Mouse (Mus musculus): Measurements from ENCODE around the gene Bpgm. TPM values are rescaled to one million over a fixed set of nuclear protein-coding genes. Genes with fewer than 3 reads are reported as not detected.

Gene Bpgm
- total RNA-seq, 2 experiments from 2014 or later = 54.7 to 59.1 TPM

DNA sequence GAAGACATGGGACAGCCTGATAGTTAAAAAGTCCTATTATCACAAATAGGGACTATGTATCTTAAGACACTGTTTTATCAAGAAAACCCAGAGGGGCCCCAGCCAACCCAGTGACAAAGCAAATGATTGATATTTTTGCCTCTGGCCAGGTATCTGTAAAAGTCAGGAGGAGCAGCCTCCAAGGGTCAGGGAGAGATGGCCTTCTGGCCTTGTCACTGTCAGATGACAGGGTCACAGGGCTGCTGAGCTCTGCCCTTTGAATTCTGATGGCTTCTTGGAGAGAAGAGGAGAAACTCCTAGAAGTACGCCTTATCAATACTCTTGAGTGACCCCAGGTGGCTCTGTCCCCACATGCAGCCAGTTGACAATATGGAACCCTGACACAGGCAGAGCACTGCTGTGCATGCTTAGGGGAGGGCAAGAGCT lies 49.5 kb downstream of the Bpgm start:
- intact Hi-C loops (cut with DNase I) = no loop called here
- DNase-seq = no peak

DNA sequence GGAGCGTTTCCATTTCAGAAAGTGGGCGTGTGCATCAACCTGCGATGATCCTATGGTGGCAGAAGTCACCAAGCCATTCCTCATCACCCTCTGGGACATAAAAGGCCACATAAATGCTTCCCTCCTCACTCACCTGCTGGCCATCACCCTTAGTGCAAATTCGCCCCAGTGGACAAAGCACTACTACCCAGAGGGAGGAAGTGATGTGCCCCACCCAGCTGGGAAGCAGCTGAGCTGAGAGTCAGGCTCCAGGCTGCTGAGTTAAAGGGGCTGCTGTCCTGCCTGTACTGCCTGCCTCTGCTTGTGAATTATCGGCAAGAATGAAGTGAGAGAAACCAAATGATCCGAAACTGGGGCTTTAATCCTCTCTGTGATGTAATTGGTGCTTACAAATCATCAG lies 49.9 kb downstream of the Bpgm start:
- intact Hi-C loops (cut with DNase I) = no loop called here

DNA sequence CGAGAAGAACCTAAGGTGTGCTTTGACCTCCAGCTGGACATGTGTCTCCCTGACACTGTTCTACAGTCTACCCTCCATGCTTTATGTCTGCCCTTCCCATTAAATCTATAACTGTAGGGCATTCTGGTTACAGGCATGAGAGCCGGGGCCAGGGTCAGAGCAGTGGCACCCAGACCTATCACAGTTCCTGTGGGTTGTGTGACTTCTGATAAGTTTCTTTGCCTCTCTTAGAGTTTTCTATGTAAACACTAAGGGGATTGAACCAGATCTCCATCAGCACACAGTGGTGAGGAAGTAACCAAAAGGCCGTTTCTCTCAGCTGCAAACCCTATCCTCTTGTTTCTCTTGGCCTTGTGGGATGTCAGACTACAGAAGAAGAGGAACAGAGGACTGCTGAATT lies 50.4 kb downstream of the Bpgm start:
- intact Hi-C loops (cut with DNase I) = no loop called here
- DNase-seq = no peak

More for the DNA sequence above, 49.9 kb downstream of the Bpgm start:
- no peak for DNase-seq

DNA sequence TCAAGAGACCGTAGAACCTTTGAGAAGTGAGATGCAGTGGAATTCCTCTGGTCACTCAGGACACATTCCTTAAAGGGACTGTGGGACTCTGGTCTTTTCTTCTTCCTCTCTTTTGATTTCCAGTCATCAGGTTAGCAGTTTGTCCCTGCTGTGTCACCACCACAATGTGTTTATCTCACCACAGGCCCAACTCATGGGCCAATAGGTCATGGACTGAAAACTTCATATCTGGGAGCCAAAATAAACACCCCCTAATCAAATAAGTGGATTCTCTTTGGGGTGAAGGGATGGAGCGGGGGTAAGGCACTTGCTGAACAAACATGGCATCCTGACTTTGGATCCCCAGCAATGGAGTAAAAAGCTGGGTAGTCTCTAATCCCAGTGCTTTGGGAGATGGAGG lies 52.1 kb downstream of the Bpgm start:
- no peak for DNase-seq

DNA sequence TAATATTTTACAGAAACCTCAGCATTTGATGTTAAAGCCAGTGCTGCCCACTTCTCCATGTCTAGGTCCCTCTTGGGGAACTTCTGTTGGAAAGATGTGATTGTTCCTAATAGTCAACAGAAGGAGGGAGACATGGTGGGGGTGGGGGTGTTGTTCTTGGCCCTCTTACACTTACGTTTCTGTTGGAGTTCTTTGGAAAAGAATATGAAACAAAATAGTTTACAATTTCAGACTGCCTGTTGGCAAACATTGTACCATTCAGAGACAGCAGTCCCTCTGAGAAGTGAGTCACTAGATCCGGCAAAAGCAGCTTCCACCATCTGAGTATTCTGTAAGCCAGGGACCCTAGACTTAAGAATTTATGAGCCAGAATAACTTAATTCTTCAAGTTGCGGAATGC lies 54.0 kb downstream of the Bpgm start:
- intact Hi-C loops (cut with DNase I) = no loop called here
- DNase-seq = no peak

More for the DNA sequence above, 52.1 kb downstream of the Bpgm start:
- intact Hi-C loops (cut with DNase I) = no loop called here

DNA sequence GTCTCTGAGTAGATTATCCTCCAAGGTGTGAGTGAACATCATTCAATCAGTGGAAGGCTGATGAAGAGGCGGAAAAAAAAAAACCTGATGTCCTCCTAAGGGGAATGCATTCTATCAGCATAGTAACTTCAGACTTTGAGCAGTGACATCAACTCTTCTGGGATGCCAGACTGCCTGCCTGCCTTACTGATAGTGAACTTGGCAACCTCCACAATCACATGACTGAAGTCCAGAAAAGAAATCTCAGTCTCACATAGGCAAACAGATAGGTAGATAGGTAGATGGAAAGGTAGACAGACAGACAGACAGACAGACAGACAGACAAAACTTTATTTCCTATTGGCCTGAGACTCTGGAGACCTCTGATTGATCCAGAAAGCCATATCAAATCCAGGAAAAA lies 57.0 kb downstream of the Bpgm start:
- intact Hi-C loops (cut with DNase I) = no loop called here
- DNase-seq = no peak

DNA sequence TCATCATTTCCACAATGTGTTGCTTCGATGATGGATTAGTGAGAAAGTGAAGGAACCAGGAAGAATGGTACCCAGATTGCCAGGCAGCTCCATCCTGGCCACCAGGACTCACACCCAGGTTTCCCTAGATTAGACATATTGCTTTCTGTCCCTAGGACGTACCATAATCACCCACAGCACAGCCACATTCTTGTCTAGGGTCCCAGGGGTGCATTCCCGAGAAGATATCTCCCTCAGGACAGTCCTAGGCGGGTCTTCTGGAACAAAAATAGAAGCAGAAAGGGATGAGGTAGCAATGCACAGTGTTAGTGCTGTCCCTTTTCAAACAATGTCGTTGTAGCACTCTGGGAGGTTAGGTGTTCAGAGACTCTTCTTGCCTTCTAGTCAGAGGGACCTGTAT lies 57.9 kb downstream of the Bpgm start:
- intact Hi-C loops (cut with DNase I) = no loop called here
- DNase-seq = no peak

DNA sequence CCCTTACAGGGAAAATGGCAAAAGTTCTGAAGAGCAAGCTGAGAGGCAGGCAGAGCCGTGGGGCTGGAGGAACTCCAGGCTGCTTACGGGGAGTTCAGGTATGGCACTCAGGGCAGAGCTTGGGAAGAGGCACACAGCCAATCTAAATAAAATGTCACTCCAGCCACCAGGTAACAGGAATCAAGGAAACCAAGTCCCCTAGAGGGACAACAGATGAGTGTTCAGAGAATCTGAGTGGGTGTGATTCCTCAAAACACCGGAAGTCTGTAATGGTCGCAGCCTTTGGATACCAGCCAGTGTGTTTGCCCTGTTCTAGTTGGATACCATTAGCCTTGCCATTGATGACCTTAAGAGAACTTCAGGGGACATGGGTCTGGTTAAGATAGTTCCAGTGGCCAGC lies 66.9 kb downstream of the Bpgm start:
- intact Hi-C loops (cut with DNase I) = no loop called here
- DNase-seq = no peak

DNA sequence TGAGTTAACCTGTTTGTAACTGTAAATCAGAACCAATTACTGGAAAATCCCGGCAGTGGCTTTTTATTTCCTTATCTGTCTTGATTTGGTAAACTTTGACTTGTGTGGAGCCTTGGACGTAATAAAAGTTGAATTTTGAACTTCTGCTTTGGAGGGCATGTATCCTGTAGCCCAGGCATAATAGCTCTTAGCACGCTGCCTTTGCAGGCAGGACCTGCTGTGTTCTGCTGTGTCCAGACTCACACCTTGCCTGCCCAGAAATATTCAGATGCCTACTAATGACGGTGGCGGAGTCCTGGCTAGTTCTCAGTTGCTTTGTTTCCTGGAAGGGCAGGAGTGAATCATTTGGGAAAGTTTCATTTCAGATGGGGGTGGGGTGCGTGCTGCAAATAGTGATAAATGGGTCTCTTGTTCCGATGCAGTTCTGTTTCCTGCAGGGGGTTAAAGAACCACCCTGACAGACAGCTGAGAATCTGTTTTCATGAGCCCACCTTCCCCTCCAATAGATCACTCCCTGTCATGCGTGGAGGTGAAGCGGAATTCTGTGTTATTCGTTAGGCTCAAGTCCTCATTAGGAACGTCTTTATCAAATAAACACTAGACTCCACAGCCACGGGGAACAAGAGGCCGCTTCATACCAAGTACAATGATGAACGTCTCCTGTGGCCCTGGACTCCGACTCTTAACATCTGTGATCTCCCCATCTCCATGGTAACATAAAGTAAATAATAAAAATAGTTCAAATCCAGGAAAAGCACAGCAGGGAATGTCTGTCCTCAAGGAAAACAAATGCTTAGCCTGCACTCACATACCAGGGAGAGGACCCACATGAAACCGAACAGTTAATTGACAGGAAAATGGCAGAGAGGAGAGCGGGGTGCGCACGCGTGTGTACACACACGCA lies 67.5 kb downstream of the Bpgm start:
- DNase-seq = no peak
- intact Hi-C loops (cut with DNase I) = no loop called here

DNA sequence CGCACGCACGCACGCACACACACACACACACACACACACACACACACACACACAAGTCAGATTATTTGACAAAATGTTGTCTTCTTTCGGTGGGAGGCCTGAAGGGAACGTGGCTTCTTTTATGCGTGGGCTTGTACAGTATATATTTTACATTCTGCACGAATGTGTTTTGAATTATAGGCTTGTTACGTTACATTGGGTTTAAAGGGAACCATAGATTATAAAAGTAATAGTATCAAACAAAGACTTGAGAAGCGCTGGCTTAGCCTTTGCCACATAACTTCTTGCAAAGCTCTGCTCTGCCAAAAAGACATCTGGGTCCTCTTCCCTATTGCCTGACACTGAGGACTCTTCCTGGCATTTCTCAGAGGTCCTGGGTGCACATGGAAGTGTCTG lies 68.2 kb downstream of the Bpgm start:
- intact Hi-C loops (cut with DNase I) = no loop called here
- DNase-seq = no peak

DNA sequence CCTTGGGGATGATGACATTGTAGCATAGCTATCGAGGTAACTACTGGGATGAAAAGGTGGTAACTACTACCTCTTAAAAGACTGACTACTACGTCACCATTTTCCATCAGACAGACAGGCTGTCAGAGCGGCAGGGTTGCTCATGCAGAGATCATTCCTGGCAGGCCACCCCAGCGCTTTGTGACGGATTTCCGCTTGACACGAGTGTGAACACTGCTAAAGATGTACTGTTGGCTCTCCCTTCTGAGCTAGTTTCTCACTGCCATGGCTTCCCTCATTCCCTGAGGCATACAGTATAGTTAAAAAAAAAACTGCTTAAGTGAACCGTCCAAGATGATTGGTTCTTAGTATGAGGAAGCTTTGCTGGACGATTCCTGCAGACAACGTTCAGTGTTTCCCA lies 69.3 kb downstream of the Bpgm start:
- peak in 1 of 2 experiments; percentile 6 for DNase-seq
- intact Hi-C loops (cut with DNase I) = no loop called here

DNA sequence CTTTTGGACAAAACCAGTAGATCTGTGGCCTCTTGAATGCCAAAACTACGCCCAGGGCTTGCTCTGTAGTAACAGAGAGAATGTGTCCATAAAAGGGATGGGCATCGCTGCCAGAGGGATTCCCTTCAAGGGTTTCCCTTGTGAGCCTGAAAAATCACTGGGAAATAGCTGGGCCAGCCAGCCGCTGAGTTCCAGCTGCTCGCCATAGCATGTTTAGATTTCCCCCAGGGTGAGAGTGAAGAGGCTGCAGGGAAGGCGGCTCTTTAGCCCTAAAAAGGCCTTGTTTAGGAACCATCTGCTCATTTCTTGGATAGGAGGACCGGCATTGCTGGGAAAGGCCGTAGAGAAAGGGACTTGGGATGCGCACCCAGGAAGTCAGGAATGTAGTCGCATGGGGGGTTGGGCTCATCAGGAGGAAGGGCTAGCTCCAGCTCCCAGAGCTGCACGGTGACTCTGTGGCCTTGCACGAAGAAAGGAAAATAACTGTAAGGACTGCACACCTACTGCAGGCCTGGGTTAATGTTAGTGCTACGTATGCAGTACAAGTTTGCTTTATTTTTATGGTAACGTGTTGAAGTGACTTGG lies 72.5 kb downstream of the Bpgm start:
- intact Hi-C loops (cut with DNase I) = loop anchor here (2.0 kb wide), 1 partner anchor 36 kb away; no protein-coding TSS in a partner anchor
- no peak for DNase-seq

DNA sequence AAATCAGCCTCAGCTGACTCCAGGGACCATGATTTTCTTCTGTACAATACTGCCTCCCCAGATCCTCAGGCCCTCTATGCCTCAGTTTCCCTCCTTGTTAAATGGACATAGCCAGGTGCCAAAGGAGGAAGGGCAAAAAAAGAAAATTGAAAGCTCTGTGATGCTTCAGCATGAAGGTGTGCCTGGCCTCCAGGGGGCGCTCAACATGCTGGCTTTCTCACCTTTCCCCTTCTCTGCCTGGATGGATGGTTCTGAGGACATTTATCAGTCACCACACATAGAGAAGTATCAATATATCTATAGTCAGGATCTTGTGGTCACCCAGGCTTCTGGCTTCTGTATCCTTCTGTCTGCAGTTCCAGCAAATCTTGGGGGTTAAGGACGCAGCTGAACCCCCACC lies 73.0 kb downstream of the Bpgm start:
- DNase-seq = peak; percentile 73 to 82
- intact Hi-C loops (cut with DNase I) = loop anchor here (1.0 to 2.0 kb wide), 2 partner anchors 36 to 205 kb away; no protein-coding TSS in a partner anchor

DNA sequence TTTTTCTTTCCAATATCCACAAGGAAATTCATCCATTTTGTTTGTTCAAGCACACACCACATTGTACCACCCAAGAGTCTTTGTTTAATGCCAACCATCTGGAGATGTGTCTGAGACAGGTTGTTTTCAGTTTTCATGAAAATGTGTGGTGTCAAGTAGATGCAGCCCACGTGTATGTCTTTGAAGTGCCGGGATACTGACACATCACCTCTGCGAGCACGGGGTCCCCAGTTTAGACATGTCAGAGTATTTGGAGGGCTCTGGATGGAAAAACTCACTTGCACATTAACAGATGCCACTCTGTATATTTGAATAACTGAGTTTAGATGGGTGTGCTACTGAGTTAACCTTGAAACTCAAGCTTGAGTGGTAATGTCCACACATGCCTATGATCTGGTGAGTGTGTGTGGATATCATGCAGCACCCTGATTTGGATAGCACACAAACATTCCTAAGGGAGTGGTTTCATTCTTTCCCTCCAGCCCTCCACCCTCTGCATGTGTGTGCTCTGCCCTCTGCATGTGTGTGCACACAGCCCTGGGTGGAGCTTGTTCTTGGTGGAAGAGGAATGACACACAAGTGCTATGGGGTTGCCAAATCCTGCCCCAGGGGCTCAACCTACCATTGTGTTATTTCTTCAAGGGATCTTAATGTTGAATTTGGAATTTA lies 76.6 kb downstream of the Bpgm start:
- intact Hi-C loops (cut with DNase I) = no loop called here
- DNase-seq = no peak

DNA sequence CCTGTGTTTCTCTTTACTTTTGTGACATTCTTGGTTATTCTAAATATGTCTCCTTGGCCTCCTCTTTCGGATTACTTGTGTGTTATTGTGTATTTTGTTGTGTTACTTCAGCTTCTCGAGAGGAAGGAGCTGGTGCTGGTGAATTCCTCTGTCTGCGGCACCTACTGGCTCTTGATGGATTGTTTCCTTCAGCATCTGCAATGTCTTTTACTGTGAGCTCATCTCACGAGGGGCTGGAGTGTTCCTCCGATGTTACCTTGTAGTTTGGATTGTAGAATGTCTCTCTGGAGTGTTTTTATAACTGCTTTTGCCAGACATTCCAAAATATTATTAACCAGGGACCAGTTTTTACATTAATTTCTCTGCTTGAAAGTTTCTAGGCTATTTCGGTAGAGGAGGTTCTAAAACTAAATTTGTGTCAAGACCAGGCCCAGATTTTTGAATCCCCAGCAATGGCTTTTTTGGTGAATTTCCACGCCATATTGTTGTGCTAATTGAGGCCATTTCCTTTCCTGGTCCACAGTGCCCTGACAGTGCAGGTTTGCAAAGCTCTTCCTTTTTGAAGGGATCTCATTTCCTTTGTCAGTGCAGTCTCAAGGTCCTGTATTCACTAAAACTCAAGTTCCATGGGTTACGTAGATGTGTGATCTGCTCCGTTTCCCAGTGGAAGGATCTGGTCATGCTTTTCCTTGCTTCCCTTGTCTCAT lies 78.4 kb downstream of the Bpgm start:
- intact Hi-C loops (cut with DNase I) = no loop called here

More for the DNA sequence above, 78.4 kb downstream of the Bpgm start:
- DNase-seq = no peak

Other genes starting within 250 kb of the Bpgm start
- 100 to 1,000 TPM; 270 to 302 TPM for gene Akr1b3, start 158.7 kb upstream of the Bpgm start, total RNA-seq (2021)
- gene Akr1b8, start 122.1 kb upstream of the Bpgm start, total RNA-seq (2021) = 1 to 10 TPM; 3.3 to 3.8 TPM
- 10 to 100 TPM; 56.8 to 65.7 TPM for gene Akr1b10, start 92.0 kb upstream of the Bpgm start, total RNA-seq (2021)
- gene Akr1b7, start 63.9 kb upstream of the Bpgm start, total RNA-seq (2021) = not detected
- 10 to 100 TPM; 49.3 to 55.6 TPM for gene Cald1, start 122.3 kb downstream of the Bpgm start, total RNA-seq (2021)

All from heart, postnatal 36 days (tissue).